Mouse (Mus musculus) intestine, embryonic 15.5 days (tissue): ENCODE results near the gene Gigyf1. TPM values are rescaled to one million over a fixed set of nuclear protein-coding genes. Genes with fewer than 3 reads are reported as not detected.

ENCODE experiments used
- ATAC-seq: fragments of 200-750 bp; cut with Nextera tagmentation; 2 replicates; pipeline ENCODE4 v1.8.0; 2017; ENCODE audit warnings: moderate TSS enrichment, moderate library complexity
- H3K27ac ChIP-seq: fragments of 300-500 bp; sonication (generic); 2 replicates; pipeline ENCODE4 v1.5.1; 2015; ENCODE audit warnings: mild to moderate bottlenecking, inconsistent platforms
- H3K27me3 ChIP-seq: fragments of 300-500 bp; sonication (generic); replicated peaks from 2 replicates; pipeline ENCODE4 v1.6.1; 2015; ENCODE audit warnings: inconsistent platforms
- H3K36me3 ChIP-seq: fragments of 300-500 bp; sonication (generic); 2 replicates; pipeline ENCODE4 v1.6.1; 2015; ENCODE audit warnings: inconsistent platforms
- H3K4me1 ChIP-seq: fragments of 300-500 bp; sonication (generic); replicated peaks from 2 replicates; pipeline ENCODE4 v1.6.1; 2015; ENCODE audit warnings: inconsistent platforms
- H3K4me2 ChIP-seq: fragments of 300-500 bp; sonication (generic); replicated peaks from 2 replicates; pipeline ENCODE4 v1.6.1; 2015; ENCODE audit warnings: mild to moderate bottlenecking, inconsistent platforms
- H3K4me3 ChIP-seq: fragments of 300-500 bp; sonication (generic); replicated peaks from 2 replicates; pipeline ENCODE4 v1.5.1; 2015; ENCODE audit warnings: inconsistent platforms
- H3K9ac ChIP-seq: fragments of 300-500 bp; sonication (generic); 2 replicates; pipeline ENCODE4 v1.6.1; 2015; ENCODE audit warnings: inconsistent platforms
- H3K9me3 ChIP-seq: fragments of 300-500 bp; sonication (generic); 2 replicates; pipeline ENCODE4 v1.6.1; 2016; ENCODE audit warnings: inconsistent platforms
- WGBS: fragments of 180-500 bp; shearing (Covaris S2); methylation state at CpG from one replicate; pipeline ENCODE4 v1.1.7; 2015; 5-methylcytosine and 5-hydroxymethylcytosine counted together
- polyA plus RNA-seq: library from polyadenylated mRNA; unstranded; fragments of >200 nt; fragmentation: Nextera tagmentation; extraction: Ambion mirVana; gene quantifications from 2 replicates; pipeline ENCODE4 v1.2.1, GENCODE M21; 2015

Gene Gigyf1
- polyA plus RNA-seq, 1 experiment from 2014 or later: 8.4 TPM

DNA sequence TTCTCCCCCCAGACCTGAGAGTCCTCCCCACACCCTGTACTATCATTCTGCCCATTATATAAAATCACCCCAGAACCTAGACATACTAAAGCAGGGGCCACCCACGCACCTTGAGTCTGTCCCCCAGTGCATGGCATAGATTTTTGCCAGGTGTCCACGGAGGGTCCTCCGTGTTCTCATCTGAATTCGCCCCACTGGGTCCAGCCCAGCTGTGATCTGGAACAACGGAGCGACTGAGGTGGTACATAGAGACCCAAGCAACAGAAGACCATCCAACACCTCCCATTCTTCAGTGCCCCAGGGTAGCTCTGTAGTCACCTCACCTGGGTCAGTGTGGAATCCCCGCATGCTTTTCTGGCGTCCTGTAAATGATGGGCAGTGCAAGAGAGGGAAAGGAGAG, 11.7 kb downstream of the Gigyf1 start:
- peaks cover 35% of the 10 kb centered on the region for H3K36me3 ChIP-seq
- H3K4me1 ChIP-seq: peaks cover 37% of the 10 kb centered on the region
- peak overlapping the region; percentile 91 for H3K27ac ChIP-seq
- no peaks in the 10 kb centered on the region for H3K9me3 ChIP-seq
- peak overlapping the region; percentile 78 for H3K4me2 ChIP-seq
- peak overlapping the region; percentile 77 for H3K9ac ChIP-seq
- no peaks in the 10 kb centered on the region for H3K27me3 ChIP-seq
- no peak for ATAC-seq
- H3K4me3 ChIP-seq: peak overlapping the region; percentile 87
- WGBS: 76% methylated on average over 8 of the region's 8 CpGs

- H3K4me3 ChIP-seq: peak overlapping the region; percentile 87
- peak overlapping the region; percentile 77 for H3K9ac ChIP-seq
- peak overlapping the region; percentile 78 for H3K4me2 ChIP-seq
- WGBS: 1% methylated on average over 42 of the region's 46 CpGs
- H3K27me3 ChIP-seq: no peaks in the 10 kb centered on the region
- H3K27ac ChIP-seq: peak overlapping the region; percentile 91
- peaks cover 29% of the 10 kb centered on the region for H3K36me3 ChIP-seq
- H3K4me1 ChIP-seq: peaks cover 33% of the 10 kb centered on the region
- H3K9me3 ChIP-seq: no peaks in the 10 kb centered on the region
- ATAC-seq: peak; percentile 27
Measured at GRCm38 (mm10) chr5:137530588-137531413, 12.5 kb downstream of the Gigyf1 start.

DNA sequence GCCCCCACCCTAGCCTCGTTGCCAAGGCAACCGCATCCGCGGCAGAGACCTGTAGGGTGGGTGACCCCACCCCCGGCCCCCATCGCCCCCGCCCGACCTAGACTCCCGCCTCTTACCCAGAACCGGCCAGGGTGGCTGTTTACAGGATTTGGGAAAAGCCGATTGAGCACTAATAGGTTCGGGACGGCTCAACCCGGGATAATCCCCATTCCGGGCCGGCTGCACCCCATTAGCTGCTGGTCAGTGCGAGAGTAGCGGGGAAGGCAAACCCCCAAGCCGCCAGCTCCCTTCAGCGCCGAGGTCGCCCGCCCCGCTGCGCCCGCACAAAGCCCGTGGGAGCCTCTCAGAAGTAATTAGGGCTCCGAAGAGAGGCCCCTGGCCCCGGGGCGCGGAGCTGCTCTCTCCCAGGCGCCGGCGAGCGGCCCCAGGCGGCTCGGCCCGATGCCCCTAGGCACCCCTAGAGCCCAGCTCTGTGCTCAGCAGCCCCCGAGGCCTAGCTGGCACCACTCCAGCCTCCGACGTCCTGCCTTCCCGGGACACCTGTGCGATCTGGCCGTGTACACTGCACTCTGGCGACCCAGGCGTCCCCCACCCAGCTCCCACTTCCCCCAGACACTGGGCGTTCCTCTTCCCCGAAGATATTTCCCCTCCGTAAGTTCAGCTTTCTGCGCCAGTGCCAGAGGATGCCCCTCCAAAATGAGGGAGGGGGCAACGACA, 13.2 kb downstream of the Gigyf1 start:
- H3K9ac ChIP-seq: peak overlapping the region; percentile 77
- H3K27me3 ChIP-seq: no peaks in the 10 kb centered on the region
- peak overlapping the region; percentile 87 for H3K4me3 ChIP-seq
- H3K4me2 ChIP-seq: peak overlapping the region; percentile 78
- no peaks in the 10 kb centered on the region for H3K9me3 ChIP-seq
- ATAC-seq: peak; percentile 4; the same call in 1 of the 2 replicates
- peaks cover 26% of the 10 kb centered on the region for H3K4me1 ChIP-seq
- under 1% methylated on average over 42 of the region's 51 CpGs for WGBS
- H3K36me3 ChIP-seq: peaks cover 28% of the 10 kb centered on the region
- peak overlapping the region; percentile 91 for H3K27ac ChIP-seq

DNA sequence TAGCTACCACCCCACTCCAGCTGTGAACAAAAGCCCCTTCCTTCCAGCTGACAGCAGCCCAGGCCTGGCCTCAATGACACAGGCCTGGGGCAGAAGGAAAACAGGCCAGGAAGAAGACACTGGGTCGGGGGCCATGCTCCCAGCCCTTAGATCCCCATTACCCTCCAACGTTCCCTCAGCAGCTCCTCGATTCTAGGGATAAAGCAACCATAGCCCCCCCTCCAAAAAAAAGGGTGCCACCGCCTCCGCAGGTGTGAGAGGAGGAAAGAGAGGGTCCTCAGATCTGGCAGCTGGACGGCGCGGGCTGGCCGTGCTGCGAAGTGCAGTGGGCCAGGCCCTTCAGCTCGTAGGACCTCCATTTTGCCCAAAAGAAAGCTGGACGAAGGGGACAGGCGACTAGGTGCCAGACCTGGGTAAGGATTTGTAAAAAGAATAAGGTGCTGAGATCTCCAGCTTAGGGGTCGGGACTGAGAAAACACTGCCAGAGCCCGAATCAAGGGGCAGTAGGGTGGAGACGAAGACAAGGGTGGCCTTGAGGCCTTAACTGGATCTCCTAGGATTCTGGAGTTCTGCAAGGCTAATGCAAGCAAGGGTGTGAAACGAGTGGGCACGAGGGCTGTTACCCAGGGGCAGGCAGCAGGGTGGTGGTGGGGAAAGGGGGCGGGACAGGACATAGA, 13.9 kb downstream of the Gigyf1 start:
- H3K9me3 ChIP-seq: no peaks in the 10 kb centered on the region
- peak overlapping the region; percentile 77 for H3K9ac ChIP-seq
- H3K4me3 ChIP-seq: peak overlapping the region; percentile 87
- peaks cover 23% of the 10 kb centered on the region for H3K4me1 ChIP-seq
- H3K4me2 ChIP-seq: peak overlapping the region; percentile 78
- no peaks in the 10 kb centered on the region for H3K27me3 ChIP-seq
- peak; percentile 8; the same call in 1 of the 2 replicates for ATAC-seq
- WGBS: under 1% methylated on average over 19 of the region's 19 CpGs
- peak overlapping the region; percentile 91 for H3K27ac ChIP-seq
- H3K36me3 ChIP-seq: peaks cover 26% of the 10 kb centered on the region

- H3K27ac ChIP-seq: peak overlapping the region; percentile 91
- peak overlapping the region; percentile 78 for H3K4me2 ChIP-seq
- H3K4me3 ChIP-seq: peak overlapping the region; percentile 87
- peaks cover 21% of the 10 kb centered on the region for H3K36me3 ChIP-seq
- no peaks in the 10 kb centered on the region for H3K9me3 ChIP-seq
- H3K9ac ChIP-seq: peak overlapping the region; percentile 77
- 1% methylated on average over 10 of the region's 12 CpGs for WGBS
- peak; percentile 41 for ATAC-seq
- no peaks in the 10 kb centered on the region for H3K27me3 ChIP-seq
- peaks cover 19% of the 10 kb centered on the region for H3K4me1 ChIP-seq
Measured at GRCm38 (mm10) chr5:137532808-137533116, 14.4 kb downstream of the Gigyf1 start.

- peak within 1 kb of the TSS; percentile 87 for H3K4me3 ChIP-seq
- WGBS: 0% methylated on average over 39 of the region's 40 CpGs
- H3K9ac ChIP-seq: peak within 1 kb of the TSS; percentile 77
- no peaks in the 10 kb centered on the region for H3K9me3 ChIP-seq
- H3K36me3 ChIP-seq: peaks cover 16% of the 10 kb centered on the region
- peak within 1 kb of the TSS; percentile 78 for H3K4me2 ChIP-seq
- H3K4me1 ChIP-seq: peaks cover 18% of the 10 kb centered on the region
- ATAC-seq: peak; percentile 87
- H3K27me3 ChIP-seq: no peaks in the 10 kb centered on the region
- peak within 1 kb of the TSS; percentile 91 for H3K27ac ChIP-seq
Measured at GRCm38 (mm10) chr5:137533117-137533827, 14.9 kb downstream of the Gigyf1 start, which contains the start of the genes Epo and Gnb2. Gene Epo (minus strand): TSS chr5:137533242. Gene Gnb2 (minus strand): TSS chr5:137533510.

GRCm38 (mm10) chr5:137534762-137535161, 16.4 kb downstream of the Gigyf1 start:
- 96% methylated on average over 3 of the region's 3 CpGs for WGBS
- 0 out of 2 replicates have a peak overlapping the region, but pooled peaks have one; percentile 13 for H3K27ac ChIP-seq
- ATAC-seq: no peak
- H3K4me3 ChIP-seq: no peak overlapping the region
- H3K4me1 ChIP-seq: peaks cover 13% of the 10 kb centered on the region
- no peak overlapping the region for H3K4me2 ChIP-seq
- peaks cover under 1% of the 10 kb centered on the region for H3K36me3 ChIP-seq
- no peak overlapping the region for H3K9ac ChIP-seq
- no peaks in the 10 kb centered on the region for H3K27me3 ChIP-seq
- H3K9me3 ChIP-seq: no peaks in the 10 kb centered on the region

DNA sequence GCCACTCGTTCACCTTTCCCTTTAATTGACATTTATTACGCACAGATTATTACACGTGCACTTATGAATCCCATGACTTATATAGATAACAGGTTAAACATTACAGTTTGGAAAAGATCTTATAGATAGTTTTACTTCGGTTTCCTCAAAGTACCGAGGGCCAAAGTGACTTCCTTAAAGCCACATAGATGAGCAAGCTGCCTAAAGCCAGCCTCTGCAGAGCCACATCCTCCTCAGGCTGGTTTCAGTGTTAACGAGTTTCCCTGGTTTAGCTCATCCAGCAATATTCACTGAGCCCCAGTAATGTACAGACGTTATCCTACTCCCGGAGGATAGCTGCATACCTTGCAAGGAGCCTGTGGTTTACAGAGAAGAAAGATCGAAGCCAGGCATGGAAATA, 17.0 kb downstream of the Gigyf1 start:
- Histone ChIP-seq H3K4me2 (no peak overlapping the region), H3K4me3 (no peak overlapping the region), H3K27me3 (no peaks in the 10 kb centered on the region), H3K9ac (no peak overlapping the region), H3K27ac (0 out of 2 replicates have a peak overlapping the region, but pooled peaks have one; percentile 13), H3K4me1 (peaks cover 9% of the 10 kb centered on the region), H3K36me3 (no peaks in the 10 kb centered on the region), H3K9me3 (no peaks in the 10 kb centered on the region)
- 64% methylated on average over 9 of the region's 9 CpGs for WGBS
- ATAC-seq: no peak

- ATAC-seq: no peak
- Histone ChIP-seq H3K4me2 (no peak overlapping the region), H3K4me3 (no peak overlapping the region), H3K27ac (no peak overlapping the region), H3K9me3 (no peaks in the 10 kb centered on the region), H3K36me3 (no peaks in the 10 kb centered on the region), H3K4me1 (peaks cover 3% of the 10 kb centered on the region; the same call in 1 of the 2 replicates), H3K27me3 (no peaks in the 10 kb centered on the region), H3K9ac (no peak overlapping the region)
- 57% methylated on average over 4 of the region's 4 CpGs for WGBS
Measured at GRCm38 (mm10) chr5:137537461-137537860, 19.1 kb downstream of the Gigyf1 start.

DNA sequence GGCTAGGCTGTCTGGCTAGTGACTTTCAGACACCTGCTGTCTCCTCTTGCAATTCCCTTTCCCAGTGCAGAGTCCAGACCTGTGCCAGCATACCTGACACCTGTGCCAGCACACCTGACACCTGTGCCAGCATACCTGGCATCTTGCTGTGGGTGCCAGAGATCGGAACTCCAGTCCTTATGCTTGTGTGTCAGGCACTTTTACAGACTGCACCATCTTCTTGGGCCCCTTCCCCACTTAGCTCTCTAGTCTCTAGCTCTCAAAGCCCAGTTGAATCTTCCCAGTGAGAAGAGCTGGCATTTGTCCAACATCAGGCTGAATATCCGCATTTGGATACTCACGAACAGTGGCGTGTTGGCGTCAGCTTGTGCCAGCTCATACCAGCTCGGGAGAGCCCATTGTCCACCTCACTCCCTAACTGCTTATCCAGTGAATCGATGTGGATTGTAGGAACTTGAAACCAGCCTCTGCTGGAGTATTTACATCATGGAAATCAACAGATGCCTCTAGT, 21.0 kb downstream of the Gigyf1 start:
- ATAC-seq: no peak
- H3K4me2 ChIP-seq: no peak overlapping the region
- H3K36me3 ChIP-seq: no peaks in the 10 kb centered on the region
- no peaks in the 10 kb centered on the region for H3K4me1 ChIP-seq
- no peaks in the 10 kb centered on the region for H3K27me3 ChIP-seq
- H3K27ac ChIP-seq: no peak overlapping the region
- WGBS: 51% methylated on average over 7 of the region's 7 CpGs
- no peak overlapping the region for H3K4me3 ChIP-seq
- no peak overlapping the region for H3K9ac ChIP-seq
- no peaks in the 10 kb centered on the region for H3K9me3 ChIP-seq

DNA sequence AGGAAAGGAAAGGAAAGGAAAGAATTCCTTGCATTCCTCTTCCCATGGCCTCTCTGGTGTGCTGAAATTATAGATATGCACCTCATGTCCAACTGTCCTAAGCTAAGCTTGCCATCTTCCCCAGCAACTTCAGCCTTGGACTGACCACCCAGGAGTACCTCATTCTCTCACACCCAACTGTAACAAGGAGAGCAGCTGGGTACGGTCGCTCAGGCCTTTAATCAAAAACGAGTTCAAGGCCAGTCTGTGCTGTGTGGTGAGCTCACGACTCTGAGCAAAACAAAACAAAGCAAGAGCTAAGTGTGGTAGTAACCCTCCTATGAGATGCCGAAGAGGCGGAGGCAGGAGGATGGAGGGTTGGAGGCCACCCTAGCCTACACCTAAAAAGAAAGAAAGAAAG, 22.6 kb downstream of the Gigyf1 start:
- no peak for ATAC-seq

More for the DNA sequence above, 22.6 kb downstream of the Gigyf1 start:
- H3K9ac ChIP-seq: no peak overlapping the region
- no peak overlapping the region for H3K27ac ChIP-seq
- no peaks in the 10 kb centered on the region for H3K27me3 ChIP-seq
- no peaks in the 10 kb centered on the region for H3K4me1 ChIP-seq
- no peaks in the 10 kb centered on the region for H3K9me3 ChIP-seq
- WGBS: 74% methylated on average over 6 of the region's 6 CpGs
- no peaks in the 10 kb centered on the region for H3K36me3 ChIP-seq
- H3K4me3 ChIP-seq: no peak overlapping the region
- no peak overlapping the region for H3K4me2 ChIP-seq
